Mouse (Mus musculus) erythroblast, embryonic 14.5 days (primary cell): Measurements from ENCODE around the gene Ddc. TPM values are rescaled to one million over a fixed set of nuclear protein-coding genes. Genes with fewer than 3 reads are reported as not detected.

Source experiments
- H3K27me3 ChIP-seq: 2 replicates; pipeline ENCODE4 v1.6.1; 2012; ENCODE audit warnings: inconsistent platforms; ENCODE audit not compliant: control insufficient read depth
- H3K36me3 ChIP-seq: 2 replicates; pipeline ENCODE4 v1.6.1; 2012; ENCODE audit warnings: mild to moderate bottlenecking, inconsistent platforms; ENCODE audit not compliant: control insufficient read depth
- H3K4me1 ChIP-seq: 2 replicates; pipeline ENCODE4 v1.6.1; 2012; ENCODE audit warnings: inconsistent platforms; ENCODE audit not compliant: control insufficient read depth
- H3K4me3 ChIP-seq: replicated peaks from 2 replicates; pipeline ENCODE3; 2012; ENCODE audit warnings: moderate library complexity, mild to moderate bottlenecking, inconsistent platforms
- H3K9me3 ChIP-seq: 2 replicates; pipeline ENCODE4 v1.6.1; 2012; ENCODE audit warnings: low read length, inconsistent platforms, mixed read lengths; ENCODE audit not compliant: control insufficient read depth
- GATA1 ChIP-seq: IDR thresholded peaks from 2 replicates; pipeline ENCODE4 v1.6.1; 2012; ENCODE audit warnings: low read length, inconsistent platforms, mixed read lengths
- TAL1 ChIP-seq: IDR thresholded peaks from 3 replicates; pipeline ENCODE4 v1.6.1; 2012; ENCODE audit warnings: low read length, inconsistent platforms, mixed read lengths
- polyA plus RNA-seq: library from polyadenylated mRNA; stranded (reverse); fragments of >175 nt; gene quantifications from 2 replicates; pipeline ENCODE4 v1.2.3, GENCODE M21; 2012

The Ddc gene
- polyA plus RNA-seq, 1 experiment: 0.05 TPM

DNA sequence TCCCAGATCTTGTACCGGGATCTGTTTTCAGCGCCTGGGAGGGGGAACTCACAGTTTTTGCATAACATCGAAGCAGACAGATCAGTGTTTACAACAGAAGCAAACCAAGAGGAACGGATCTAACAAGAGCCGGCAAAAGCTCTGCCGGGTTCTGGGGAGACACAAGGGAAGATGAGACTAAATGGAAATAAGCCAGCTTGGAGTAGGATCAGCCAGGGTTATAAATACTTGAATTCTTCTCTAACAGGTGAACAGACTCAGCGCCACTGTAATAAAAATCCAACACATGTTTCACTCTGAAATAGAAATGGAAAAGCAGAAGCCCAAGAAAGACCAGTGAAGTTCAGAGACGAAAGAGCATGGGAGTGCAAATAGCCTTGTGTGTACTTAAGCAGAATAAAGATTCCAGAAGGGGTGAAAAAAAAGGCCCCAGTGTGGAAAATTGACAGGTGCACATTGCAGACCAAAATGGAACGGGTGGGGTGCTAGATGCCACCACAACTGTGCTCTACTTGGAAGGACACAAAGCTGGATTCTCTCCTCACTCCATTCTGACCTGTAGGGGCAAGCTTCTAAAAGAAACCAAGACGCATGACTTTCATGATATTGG is 4.8 kb downstream of the Ddc start:
- Histone ChIP-seq H3K4me3 (no peak overlapping the region), H3K9me3 (no peaks in the 10 kb centered on the region; the same call in 1 of the 2 replicates), H3K4me1 (peaks cover 17% of the 10 kb centered on the region), H3K27me3 (no peaks in the 10 kb centered on the region; the same call in 1 of the 2 replicates), H3K36me3 (peaks cover 3% of the 10 kb centered on the region; the same call in 1 of the 2 replicates)
- no peak for TF ChIP-seq TAL1
- TF ChIP-seq GATA1: no peak

- Histone ChIP-seq H3K27me3 (no peaks in the 10 kb centered on the region; the same call in 1 of the 2 replicates), H3K9me3 (no peaks in the 10 kb centered on the region; the same call in 1 of the 2 replicates), H3K36me3 (peaks cover 3% of the 10 kb centered on the region; the same call in 1 of the 2 replicates), H3K4me1 (peaks cover 27% of the 10 kb centered on the region), H3K4me3 (no peak overlapping the region)
- TF ChIP-seq GATA1 (no peak), TAL1 (no peak)
Measured at GRCm38 (mm10) chr11:11891832-11892231, 6.1 kb downstream of the Ddc start.

DNA sequence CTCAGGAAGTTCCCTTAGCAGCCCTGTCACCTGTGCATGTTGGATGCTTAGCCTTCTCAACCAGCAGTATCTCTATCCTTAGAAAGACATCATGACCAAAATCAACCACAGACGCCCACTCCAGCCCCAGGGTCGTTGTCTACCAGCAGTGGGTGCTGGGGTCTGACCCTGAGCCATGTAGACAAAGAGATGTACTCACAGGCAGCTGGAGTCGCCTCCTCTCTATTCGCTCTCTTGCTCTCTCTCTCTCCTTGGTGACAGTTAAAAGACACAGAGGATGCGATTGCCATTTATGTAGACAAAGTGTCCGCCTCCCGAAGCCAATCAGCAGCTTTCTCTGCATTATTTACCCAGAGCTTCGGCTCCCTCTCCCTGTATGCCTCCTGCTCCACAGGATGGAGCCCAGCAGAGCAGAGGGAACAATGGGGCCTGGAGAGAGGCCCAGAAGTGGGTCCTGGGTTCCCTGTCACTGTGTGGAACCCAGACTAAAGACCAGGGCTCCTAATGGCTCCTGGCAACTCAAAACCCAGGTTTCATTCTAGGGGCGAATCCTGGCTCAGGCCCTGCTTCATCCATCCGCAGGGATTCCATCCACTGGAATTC is 7.7 kb downstream of the Ddc start:
- Histone ChIP-seq H3K9me3 (no peaks in the 10 kb centered on the region; the same call in 1 of the 2 replicates), H3K4me1 (peaks cover 43% of the 10 kb centered on the region), H3K4me3 (no peak overlapping the region), H3K36me3 (peaks cover 3% of the 10 kb centered on the region; the same call in 1 of the 2 replicates), H3K27me3 (no peaks in the 10 kb centered on the region; the same call in 1 of the 2 replicates)
- TF ChIP-seq TAL1 (no peak), GATA1 (no peak)

- no peaks in the 10 kb centered on the region for H3K27me3 ChIP-seq
- H3K36me3 ChIP-seq: peaks cover 3% of the 10 kb centered on the region; the same call in 1 of the 2 replicates
- H3K4me1 ChIP-seq: peaks cover 58% of the 10 kb centered on the region
- TF ChIP-seq TAL1 (no peak), GATA1 (no peak)
- no peak overlapping the region for H3K4me3 ChIP-seq
- no peaks in the 10 kb centered on the region; the same call in 1 of the 2 replicates for H3K9me3 ChIP-seq
Measured at GRCm38 (mm10) chr11:11888727-11889126, 9.2 kb downstream of the Ddc start.

DNA sequence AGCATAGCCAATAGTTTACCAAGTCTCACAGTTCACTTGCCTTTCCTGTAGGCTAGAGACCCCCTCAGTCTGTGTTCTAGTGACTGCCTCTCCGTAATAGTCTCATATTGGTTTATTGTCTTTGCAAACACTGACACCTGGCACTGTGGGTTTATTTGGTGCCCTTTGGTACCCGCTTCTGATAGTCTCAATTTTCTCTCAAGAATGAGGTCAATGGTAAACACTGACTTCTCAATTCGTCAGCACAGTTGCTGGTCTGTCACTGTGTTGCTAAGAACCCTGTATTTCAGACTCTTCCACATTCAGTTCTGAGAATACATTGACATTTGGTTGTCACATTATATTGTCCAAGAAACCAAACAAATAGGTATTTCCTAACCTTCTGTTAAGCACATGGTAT is 9.9 kb downstream of the Ddc start:
- H3K36me3 ChIP-seq: peaks cover 3% of the 10 kb centered on the region; the same call in 1 of the 2 replicates
- no peak overlapping the region for H3K4me3 ChIP-seq
- no peak for TF ChIP-seq TAL1
- TF ChIP-seq GATA1: no peak
- H3K4me1 ChIP-seq: peaks cover 64% of the 10 kb centered on the region
- H3K27me3 ChIP-seq: no peaks in the 10 kb centered on the region
- no peaks in the 10 kb centered on the region; the same call in 1 of the 2 replicates for H3K9me3 ChIP-seq

DNA sequence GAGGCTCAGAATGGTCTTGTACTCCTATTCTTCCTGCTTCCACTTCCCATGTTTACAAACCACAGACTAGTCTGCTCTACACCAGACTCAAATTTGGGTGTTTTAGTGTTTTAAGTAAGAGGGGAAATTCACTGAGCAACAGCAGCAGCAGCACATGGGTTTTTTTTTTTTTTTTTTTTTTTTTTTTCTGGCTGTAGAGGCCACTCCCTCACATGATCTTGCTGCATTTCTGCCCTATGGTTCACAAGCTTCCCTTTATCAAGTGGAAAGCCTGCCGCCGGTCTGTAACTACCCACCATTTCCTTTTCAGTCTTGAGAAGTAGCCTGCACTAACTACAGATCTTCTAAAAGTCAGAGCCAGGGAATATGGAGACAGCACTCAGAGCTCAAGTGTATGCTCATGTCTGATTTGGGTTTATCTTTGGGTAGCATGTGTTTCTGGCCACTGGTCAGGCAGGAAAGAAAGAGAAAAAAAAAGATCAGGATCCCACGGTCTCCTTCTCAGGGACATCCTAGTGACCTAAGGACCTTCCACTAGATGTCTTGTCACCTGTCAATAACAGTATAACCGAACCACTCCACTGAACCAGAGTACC is 11.4 kb downstream of the Ddc start:
- Histone ChIP-seq H3K27me3 (no peaks in the 10 kb centered on the region), H3K9me3 (no peaks in the 10 kb centered on the region; the same call in 1 of the 2 replicates), H3K4me1 (peaks cover 74% of the 10 kb centered on the region), H3K4me3 (no peak overlapping the region), H3K36me3 (peaks cover 2% of the 10 kb centered on the region; the same call in 1 of the 2 replicates)
- TF ChIP-seq TAL1 (peak; percentile 52; the same call in 2 of the 3 replicates), GATA1 (peak; percentile 44; the same call in 1 of the 2 replicates)

DNA sequence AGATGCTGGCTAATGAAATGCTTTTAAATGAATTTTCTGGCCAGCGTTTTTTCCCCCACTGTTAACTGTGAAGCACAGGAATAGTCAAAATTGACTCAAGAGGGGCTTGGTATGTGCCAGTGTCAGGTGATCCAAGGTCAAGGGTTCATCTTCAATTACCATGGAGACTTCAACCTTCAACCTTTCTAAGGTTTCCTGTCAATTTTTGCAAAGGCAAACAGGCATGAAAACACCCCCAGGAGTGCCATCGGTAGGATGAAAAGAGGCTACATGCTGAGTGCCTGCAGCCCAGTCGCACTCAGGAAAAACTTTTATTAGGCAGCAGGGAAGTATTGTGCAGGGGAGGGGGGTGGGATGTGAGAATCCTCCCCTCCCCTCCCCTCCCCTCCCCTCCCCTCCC is 12.0 kb downstream of the Ddc start:
- H3K27me3 ChIP-seq: no peaks in the 10 kb centered on the region
- H3K4me1 ChIP-seq: peaks cover 77% of the 10 kb centered on the region
- H3K9me3 ChIP-seq: no peaks in the 10 kb centered on the region

GRCm38 (mm10) chr11:11885246-11885643 is 12.7 kb downstream of the Ddc start:
- TF ChIP-seq TAL1 (no peak), GATA1 (no peak; the same call in 1 of the 2 replicates)
- Histone ChIP-seq H3K4me1 (peaks cover 84% of the 10 kb centered on the region), H3K4me3 (peak overlapping the region; percentile 36), H3K9me3 (no peaks in the 10 kb centered on the region), H3K36me3 (no peaks in the 10 kb centered on the region), H3K27me3 (no peaks in the 10 kb centered on the region)

More for the DNA sequence above, 12.0 kb downstream of the Ddc start:
- TF ChIP-seq GATA1 (no peak), TAL1 (no peak)
- no peak overlapping the region for H3K4me3 ChIP-seq
- H3K36me3 ChIP-seq: no peaks in the 10 kb centered on the region; the same call in 1 of the 2 replicates

DNA sequence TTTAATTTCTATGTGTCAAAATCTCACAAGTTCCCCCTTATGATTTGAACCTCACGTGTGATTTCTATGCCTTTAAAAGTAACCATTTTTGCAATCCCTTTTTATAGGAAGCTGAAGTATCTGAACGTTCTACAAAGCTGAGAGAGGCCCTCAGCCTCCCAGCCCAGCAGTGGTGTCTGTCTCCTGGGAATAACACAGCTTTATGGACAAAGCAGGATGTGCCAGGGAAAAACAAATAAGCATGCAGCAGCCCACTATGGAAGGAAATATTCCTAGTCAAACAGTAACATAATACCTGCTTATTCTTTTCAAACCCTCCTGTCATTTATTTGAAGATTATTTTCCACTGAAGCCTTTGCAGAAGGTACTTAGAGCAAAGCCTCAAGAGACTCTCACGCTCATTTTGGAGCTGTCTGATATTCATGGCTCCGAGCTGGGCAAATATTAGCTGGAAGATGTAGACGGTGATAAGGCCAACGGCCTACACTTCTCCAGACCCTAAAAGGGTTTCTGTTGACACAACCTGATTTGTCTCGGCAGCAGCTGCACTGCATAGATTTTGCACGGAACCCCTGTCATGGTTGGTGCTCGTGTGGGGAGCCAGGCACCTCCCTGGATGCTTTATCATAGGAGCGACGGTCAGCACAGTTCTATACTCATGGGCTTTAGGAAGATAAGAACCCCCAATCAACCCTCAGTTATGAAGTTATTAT is 13.3 kb downstream of the Ddc start:
- Histone ChIP-seq H3K4me1 (peaks cover 85% of the 10 kb centered on the region), H3K36me3 (no peaks in the 10 kb centered on the region)
- TF ChIP-seq GATA1 (peak; percentile 41), TAL1 (peak; percentile 55)

More for the DNA sequence above, 13.3 kb downstream of the Ddc start:
- no peaks in the 10 kb centered on the region for H3K9me3 ChIP-seq
- peak overlapping the region; percentile 36 for H3K4me3 ChIP-seq
- H3K27me3 ChIP-seq: no peaks in the 10 kb centered on the region
